Mouse (Mus musculus): ENCODE measurements around the gene Hectd4.

The Hectd4 gene

GRCm38 (mm10) chr5:121343997-121344396, 124.0 kb downstream of the Hectd4 start:
- DNase-seq (ENCODE audit: low spot score in 2 of 2), result no peak

- DNase-seq (ENCODE audit: low spot score in 2 of 2), result no peak
Observed at GRCm38 (mm10) chr5:121359229-121359628, 139.2 kb downstream of the Hectd4 start.

- DNase-seq (ENCODE audit: low spot score in 2 of 2), result no peak
Observed at GRCm38 (mm10) chr5:121361696-121362095, 141.7 kb downstream of the Hectd4 start.

GRCm38 (mm10) chr5:121363441-121363840, 143.4 kb downstream of the Hectd4 start:
- no peak for DNase-seq (ENCODE audit: low spot score in 2 of 2)

- no peak for DNase-seq (ENCODE audit: low spot score in 2 of 2)
Observed at GRCm38 (mm10) chr5:121366449-121367225, 146.6 kb downstream of the Hectd4 start.

GRCm38 (mm10) chr5:121367255-121367654, 147.2 kb downstream of the Hectd4 start:
- no peak for DNase-seq (ENCODE audit: low spot score in 2 of 2)

GRCm38 (mm10) chr5:121371712-121372111, 151.7 kb downstream of the Hectd4 start:
- DNase-seq (ENCODE audit: low spot score in 2 of 2), result no peak

GRCm38 (mm10) chr5:121374790-121375189, 154.8 kb downstream of the Hectd4 start:
- no peak for DNase-seq (ENCODE audit: low spot score in 2 of 2)

GRCm38 (mm10) chr5:121376972-121377371, 157.0 kb downstream of the Hectd4 start:
- DNase-seq (ENCODE audit: low spot score in 2 of 2), result peak in 1 of 2 experiments; percentile 82

GRCm38 (mm10) chr5:121378678-121379256, 158.7 kb downstream of the Hectd4 start:
- DNase-seq (ENCODE audit: low spot score in 2 of 2), result no peak

- peak in 1 of 2 experiments; percentile 49 for DNase-seq (ENCODE audit: low spot score in 2 of 2)
Observed at GRCm38 (mm10) chr5:121380692-121381091, 160.7 kb downstream of the Hectd4 start.

GRCm38 (mm10) chr5:121383857-121384756, 164.1 kb downstream of the Hectd4 start:
- DNase-seq (ENCODE audit: low spot score in 2 of 2), result no peak

- peak in 1 of 2 experiments; percentile 72 for DNase-seq (ENCODE audit: low spot score in 2 of 2)
Observed at GRCm38 (mm10) chr5:121384757-121385460, 164.9 kb downstream of the Hectd4 start.

- peak; percentile 86 to 93 for DNase-seq (ENCODE audit: low spot score in 2 of 2)
Observed at GRCm38 (mm10) chr5:121385461-121386119, 165.6 kb downstream of the Hectd4 start, which contains the start of gene Trafd1. Gene Trafd1 (minus strand): TSS chr5:121385632.

- DNase-seq (ENCODE audit: low spot score in 2 of 2), result no peak
Observed at GRCm38 (mm10) chr5:121386120-121386909, 166.3 kb downstream of the Hectd4 start.

GRCm38 (mm10) chr5:121387126-121387525, 167.1 kb downstream of the Hectd4 start:
- no peak for DNase-seq (ENCODE audit: low spot score in 2 of 2)

GRCm38 (mm10) chr5:121389106-121389505, 169.1 kb downstream of the Hectd4 start:
- DNase-seq (ENCODE audit: low spot score in 2 of 2), result no peak

GRCm38 (mm10) chr5:121389691-121390090, 169.7 kb downstream of the Hectd4 start:
- DNase-seq (ENCODE audit: low spot score in 2 of 2), result no peak

- peak in 1 of 2 experiments; percentile 58 for DNase-seq (ENCODE audit: low spot score in 2 of 2)
Observed at GRCm38 (mm10) chr5:121392667-121393380, 172.8 kb downstream of the Hectd4 start.
